Mouse (Mus musculus): ENCODE measurements at regions not wholly inside any gene's neighbourhood (a gene's known extent, or its start where the extent isn't known, plus 50 kb on each side); places are given as distances from the start of the nearest gene placed in this dataset.

- DNase-seq = no peak
Measured at GRCm38 (mm10) chr13:30484527-30485185, 60.5 kb downstream of the Uqcrfs1 start.

GRCm38 (mm10) chr13:30479128-30479666 is 66.0 kb downstream of the Uqcrfs1 start:
- peak; percentile 89 for DNase-seq

- DNase-seq = no peak
Measured at GRCm38 (mm10) chr13:30478556-30478955, 66.6 kb downstream of the Uqcrfs1 start.

GRCm38 (mm10) chr13:30471300-30471699 is 73.9 kb downstream of the Uqcrfs1 start:
- no peak for DNase-seq

- DNase-seq = no peak
Measured at GRCm38 (mm10) chr13:30467104-30467503, 78.1 kb downstream of the Uqcrfs1 start.

- DNase-seq = no peak
Measured at GRCm38 (mm10) chr13:30465439-30465838, 79.7 kb downstream of the Uqcrfs1 start.

- no peak for DNase-seq
Measured at GRCm38 (mm10) chr13:30455278-30455681, 89.9 kb downstream of the Uqcrfs1 start.

GRCm38 (mm10) chr13:30452126-30452525 is 93.0 kb downstream of the Uqcrfs1 start:
- DNase-seq = no peak

- no peak for DNase-seq
Measured at GRCm38 (mm10) chr13:30448895-30449294, 96.3 kb downstream of the Uqcrfs1 start.
